Mouse (Mus musculus): ENCODE measurements around the gene Zfp639. TPM values are rescaled to one million over a fixed set of nuclear protein-coding genes. Genes with fewer than 3 reads are reported as not detected.

Gene Zfp639
- polyA plus RNA-seq, 2 experiments = 18.5 to 20.4 TPM

DNA sequence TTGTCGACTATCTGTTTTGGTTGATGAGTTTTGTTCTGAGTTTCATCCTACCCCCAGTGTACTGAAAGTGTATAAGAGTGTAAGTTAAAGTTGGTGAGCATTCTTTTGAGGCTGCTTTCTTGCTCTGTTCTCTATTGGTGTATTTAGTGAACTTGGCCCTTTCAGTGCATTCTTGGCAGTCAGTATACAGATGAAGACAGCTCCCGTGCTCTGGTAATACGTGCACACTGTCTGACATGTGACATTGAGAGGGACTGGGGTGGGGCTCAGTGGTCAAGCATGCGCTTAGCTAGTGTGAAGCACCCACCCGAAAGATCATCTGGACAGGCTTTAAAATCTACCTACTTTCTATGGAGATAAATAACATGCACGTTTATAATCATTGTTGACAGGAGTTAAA lies 53.3 kb downstream of the Zfp639 start:
- H3K4me2 ChIP-seq (ENCODE audit: low read depth) = no peak overlapping the region
- TF ChIP-seq CTCF (IDR thresholded peaks at IDR 0.05; ENCODE audit: low read depth) = no peak
- TF ChIP-seq EP300 (IDR thresholded peaks at IDR 0.05; ENCODE audit: low read depth) = no peak
- H3K27ac ChIP-seq = no peak overlapping the region
- peaks cover 17% of the 10 kb centered on the region for H3K36me3 ChIP-seq (replicated peaks; ENCODE audit: control insufficient read depth, insufficient read depth, low read depth)
- no peak for ATAC-seq (ENCODE audit: insufficient read depth)
- H3K4me3 ChIP-seq (ENCODE audit: insufficient read depth in 1 of 2, low read depth in 2 of 2, low read length in 2 of 2) = no peak overlapping the region
- no peak overlapping the region for H3K9ac ChIP-seq (replicated peaks)
- H3K4me1 ChIP-seq (replicated peaks; ENCODE audit: control insufficient read depth in 2 of 2, insufficient read depth in 2 of 2, low read length in 1 of 2) = no peaks in the 10 kb centered on the region
- no peaks in the 10 kb centered on the region for H3K27me3 ChIP-seq (ENCODE audit: control insufficient read depth, insufficient read depth, low read length)
- H3K9me3 ChIP-seq (ENCODE audit: control insufficient read depth, low read length) = no peaks in the 10 kb centered on the region
- 86% methylated on average over 6 of the region's 6 CpGs for WGBS (ENCODE audit: insufficient replicate concordance)
- no peak for DNase-seq (ENCODE audit: low read depth in 3 of 3, low spot score in 3 of 3)

Other genes starting within 250 kb of the Zfp639 start
- 0.62 and 0.74 TPM in 2 replicates for gene Zmat3, start 144.2 kb upstream of the Zfp639 start, polyA plus RNA-seq (2012; rRNA removed)
- gene Zmat3, start 144.2 kb upstream of the Zfp639 start, polyA plus RNA-seq (2014; fragmentation: Nextera tagmentation; extraction: Ambion mirVana) = 0.42 and 0.43 TPM in 2 replicates
- 3.2 and 4.2 TPM in 2 replicates for gene Pik3ca, start 112.6 kb upstream of the Zfp639 start, polyA plus RNA-seq (2012; rRNA removed)
- gene Pik3ca, start 112.6 kb upstream of the Zfp639 start, polyA plus RNA-seq (2014; fragmentation: Nextera tagmentation; extraction: Ambion mirVana) = 3.5 and 6.1 TPM in 2 replicates
- gene Kcnmb3, start 18.0 kb upstream of the Zfp639 start, polyA plus RNA-seq (2012; rRNA removed) = not detected in 2 replicates
- not detected in 2 replicates for gene Kcnmb3, start 18.0 kb upstream of the Zfp639 start, polyA plus RNA-seq (2014; fragmentation: Nextera tagmentation; extraction: Ambion mirVana)
- gene Mfn1, start 19.2 kb downstream of the Zfp639 start, polyA plus RNA-seq (2012; rRNA removed) = 6.4 and 8.6 TPM in 2 replicates
- gene Mfn1, start 19.2 kb downstream of the Zfp639 start, polyA plus RNA-seq (2014; fragmentation: Nextera tagmentation; extraction: Ambion mirVana) = 11.0 and 12.6 TPM in 2 replicates
- gene Gnb4, start 106.3 kb downstream of the Zfp639 start, polyA plus RNA-seq (2012; rRNA removed) = 3.2 and 4.1 TPM in 2 replicates
- gene Gnb4, start 106.3 kb downstream of the Zfp639 start, polyA plus RNA-seq (2014; fragmentation: Nextera tagmentation; extraction: Ambion mirVana) = 6.9 and 8.8 TPM in 2 replicates
- gene Actl6a, start 196.0 kb downstream of the Zfp639 start, polyA plus RNA-seq (2012; rRNA removed) = 25.4 and 31.0 TPM in 2 replicates
- 73.7 and 79.8 TPM in 2 replicates for gene Actl6a, start 196.0 kb downstream of the Zfp639 start, polyA plus RNA-seq (2014; fragmentation: Nextera tagmentation; extraction: Ambion mirVana)
- 90.6 and 112 TPM in 2 replicates for gene Ndufb5, start 226.7 kb downstream of the Zfp639 start, polyA plus RNA-seq (2012; rRNA removed)
- 157 and 163 TPM in 2 replicates for gene Ndufb5, start 226.7 kb downstream of the Zfp639 start, polyA plus RNA-seq (2014; fragmentation: Nextera tagmentation; extraction: Ambion mirVana)
- 5.5 and 8.4 TPM in 2 replicates for gene Mrpl47, start 227.3 kb downstream of the Zfp639 start, polyA plus RNA-seq (2012; rRNA removed)
- gene Mrpl47, start 227.3 kb downstream of the Zfp639 start, polyA plus RNA-seq (2014; fragmentation: Nextera tagmentation; extraction: Ambion mirVana) = 24.0 and 24.7 TPM in 2 replicates